Mouse (Mus musculus) intestine, embryonic 14.5 days (tissue): ENCODE data around the gene Svop. TPM values are rescaled to one million over a fixed set of nuclear protein-coding genes. Genes with fewer than 3 reads are reported as not detected.

Experiments
- ATAC-seq: fragments of 200-750 bp; cut with Nextera tagmentation; replicated peaks from 2 replicates; pipeline ENCODE4 v1.8.0; 2017; ENCODE audit warnings: low read depth, moderate number of reproducible peaks, moderate TSS enrichment, moderate library complexity; ENCODE audit not compliant: low FRiP score, low TSS enrichment
- DNase-seq: peaks from one replicate; pipeline ENCODE4 v3.0.0-alpha.2; 2018; ENCODE audit warnings: low spot score
- H3K27ac ChIP-seq: fragments of 300-500 bp; sonication (generic); 2 replicates; pipeline ENCODE4 v1.5.1; 2014; ENCODE audit warnings: low read depth, mild to moderate bottlenecking, control low read depth
- H3K27me3 ChIP-seq: fragments of 300-500 bp; sonication (generic); replicated peaks from 2 replicates; pipeline ENCODE4 v1.6.1; 2014; ENCODE audit warnings: low read length, control low read depth; ENCODE audit not compliant: control insufficient read depth, insufficient read depth
- H3K36me3 ChIP-seq: fragments of 300-500 bp; sonication (generic); 2 replicates; pipeline ENCODE4 v1.6.1; 2014; ENCODE audit warnings: low read length, control low read depth; ENCODE audit not compliant: control insufficient read depth, insufficient read depth
- H3K4me1 ChIP-seq: fragments of 300-500 bp; sonication (generic); replicated peaks from 2 replicates; pipeline ENCODE4 v1.6.1; 2014; ENCODE audit warnings: low read length, control low read depth, mixed read lengths; ENCODE audit not compliant: control insufficient read depth, insufficient read depth
- H3K4me2 ChIP-seq: fragments of 300-500 bp; sonication (generic); 2 replicates; pipeline ENCODE4 v1.6.1; 2014; ENCODE audit warnings: low read length
- H3K4me3 ChIP-seq: fragments of 300-500 bp; sonication (generic); 2 replicates; pipeline ENCODE4 v1.5.1; 2014; ENCODE audit warnings: low read depth, low read length, control low read depth, mixed read lengths
- H3K9ac ChIP-seq: fragments of 300-500 bp; sonication (generic); 2 replicates; pipeline ENCODE4 v1.6.1; 2014; ENCODE audit warnings: mild to moderate bottlenecking, low read length
- H3K9me3 ChIP-seq: fragments of 300-500 bp; sonication (generic); 2 replicates; pipeline ENCODE4 v1.6.1; 2016; ENCODE audit warnings: low read length, control low read depth; ENCODE audit not compliant: control insufficient read depth
- WGBS: fragments of 180-500 bp; shearing (Covaris S2); extraction: QIAGEN DNeasy Blood & Tissue Kit; methylation state at CpG from one replicate; pipeline ENCODE4 v1.1.7; 2014; 5-methylcytosine and 5-hydroxymethylcytosine counted together
- polyA plus RNA-seq: library from polyadenylated mRNA; unstranded; fragments of >200 nt; fragmentation: Nextera tagmentation; extraction: Ambion mirVana; gene quantifications from 2 replicates; pipeline ENCODE4 v1.2.1, GENCODE M21; 2014

Svop gene
- polyA plus RNA-seq, 1 experiment from 2014 or later, result 3.1 TPM

DNA sequence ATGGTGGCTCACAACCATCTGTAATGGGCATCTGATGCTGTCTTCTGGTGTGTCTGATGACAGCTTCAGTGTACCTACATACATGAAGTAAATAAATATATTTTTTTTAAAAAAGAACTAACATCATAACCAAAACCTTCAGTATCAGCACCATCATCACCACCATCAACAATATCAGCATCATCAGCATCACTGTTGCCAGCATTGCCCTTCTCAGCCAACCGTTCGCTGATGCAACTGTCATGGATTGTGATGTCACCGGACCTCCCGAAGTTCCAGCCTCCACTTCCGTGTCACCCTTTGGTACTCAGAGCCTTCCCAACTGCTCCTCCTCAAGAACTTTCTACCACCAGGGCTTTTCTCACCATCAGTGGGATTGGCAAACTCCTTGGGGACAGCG is 26.2 kb downstream of the Svop start, which contains the start of gene Usp30:
Usp30 (plus strand) TSS at position 301 of the 400 bp plus-strand sequence.
- no peak for DNase-seq
- Histone ChIP-seq H3K27ac (no peak within 1 kb of the TSS), H3K36me3 (no peaks in the 10 kb centered on the region), H3K27me3 (no peaks in the 10 kb centered on the region), H3K9me3 (no peaks in the 10 kb centered on the region), H3K4me3 (no peak within 1 kb of the TSS), H3K4me1 (no peaks in the 10 kb centered on the region), H3K9ac (no peak within 1 kb of the TSS), H3K4me2 (no peak within 1 kb of the TSS)
- WGBS, result 93% methylated on average over 6 of the region's 6 CpGs
- ATAC-seq, result no peak

DNA sequence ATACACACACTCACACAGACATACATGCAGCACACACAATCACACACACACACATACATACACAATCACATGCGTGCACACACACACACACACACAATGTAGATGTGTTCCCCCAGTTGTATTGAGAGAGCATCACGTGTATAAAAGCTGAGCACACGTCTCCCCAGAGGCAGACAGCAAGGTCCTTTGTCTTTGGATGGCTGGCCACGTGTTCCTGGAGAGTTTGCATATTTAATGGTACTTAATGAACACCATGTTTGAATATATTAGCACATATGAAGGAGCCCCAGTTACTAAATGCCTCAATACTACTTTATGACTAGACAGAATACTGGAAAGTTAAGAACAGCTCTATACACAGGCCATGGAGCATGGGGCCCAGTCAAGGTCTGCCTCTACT is 27.4 kb downstream of the Svop start:
- Histone ChIP-seq H3K9ac (no peak overlapping the region), H3K4me3 (no peak overlapping the region), H3K27me3 (no peaks in the 10 kb centered on the region), H3K27ac (no peak overlapping the region), H3K4me1 (no peaks in the 10 kb centered on the region), H3K4me2 (no peak overlapping the region), H3K36me3 (no peaks in the 10 kb centered on the region), H3K9me3 (no peaks in the 10 kb centered on the region)
- 76% methylated on average over 4 of the region's 4 CpGs for WGBS
- ATAC-seq (no peak), DNase-seq (no peak)

DNA sequence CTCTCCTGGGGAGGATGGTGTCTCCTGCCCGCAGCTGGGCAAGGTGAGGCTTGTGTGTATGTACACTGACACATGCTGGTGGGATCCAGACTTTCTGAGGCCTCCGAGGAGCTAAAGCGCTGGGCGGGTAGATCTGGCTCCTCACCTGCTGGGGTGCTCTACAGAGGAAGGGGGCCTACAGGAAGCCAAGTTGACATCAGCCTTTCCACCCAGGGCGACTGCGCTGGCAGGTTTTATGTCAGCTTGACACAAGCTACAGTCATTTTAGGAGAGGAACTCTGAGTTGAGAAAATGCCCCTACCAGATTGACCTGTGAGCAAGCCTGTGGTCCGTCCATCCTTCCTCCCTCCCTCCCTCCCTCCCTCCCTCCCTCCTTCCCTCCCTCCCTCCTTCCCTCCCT is 29.7 kb downstream of the Svop start:
- no peaks in the 10 kb centered on the region for H3K36me3 ChIP-seq
- H3K9ac ChIP-seq, result no peak overlapping the region
- DNase-seq (no peak), ATAC-seq (no peak)
- H3K27me3 ChIP-seq, result no peaks in the 10 kb centered on the region
- WGBS, result 42% methylated on average over 7 of the region's 7 CpGs
- H3K9me3 ChIP-seq, result no peaks in the 10 kb centered on the region
- no peaks in the 10 kb centered on the region for H3K4me1 ChIP-seq
- no peak overlapping the region for H3K4me2 ChIP-seq
- no peak overlapping the region for H3K27ac ChIP-seq
- no peak overlapping the region for H3K4me3 ChIP-seq

DNA sequence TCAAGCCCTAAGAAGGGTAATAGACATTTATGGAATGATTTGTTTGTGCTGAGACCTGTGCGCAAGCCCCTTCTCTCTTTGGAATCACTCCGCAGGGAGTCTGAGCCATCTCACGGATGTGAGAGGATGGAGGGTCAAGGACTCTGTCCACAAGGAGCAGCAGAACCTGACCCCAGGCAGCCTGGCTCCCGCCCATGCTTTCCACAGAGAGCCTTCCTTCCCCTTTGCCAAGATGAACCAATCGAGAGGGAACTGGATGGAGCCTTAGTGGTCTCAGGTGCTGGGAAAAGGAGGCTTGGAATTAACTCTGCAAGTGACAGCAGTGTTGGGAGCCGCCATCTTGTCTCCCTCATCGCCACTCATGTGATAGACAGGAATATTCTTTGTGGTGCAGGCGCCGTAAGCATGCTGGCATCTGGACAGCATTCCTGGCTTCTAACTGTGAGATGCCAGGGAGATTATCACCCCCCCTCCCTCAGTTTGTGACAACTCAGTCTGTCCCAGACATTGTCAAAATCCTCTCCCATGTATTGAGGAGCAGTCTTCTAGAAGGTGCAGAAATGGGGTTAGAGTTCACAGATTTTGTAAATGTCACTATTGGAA is 34.1 kb downstream of the Svop start:
- 73% methylated on average over 9 of the region's 9 CpGs for WGBS
- Histone ChIP-seq H3K4me3 (no peak overlapping the region), H3K9ac (no peak overlapping the region), H3K27me3 (no peaks in the 10 kb centered on the region), H3K27ac (no peak overlapping the region), H3K4me2 (no peak overlapping the region), H3K9me3 (no peaks in the 10 kb centered on the region), H3K36me3 (no peaks in the 10 kb centered on the region), H3K4me1 (no peaks in the 10 kb centered on the region)
- ATAC-seq, result no peak
- no peak for DNase-seq

DNA sequence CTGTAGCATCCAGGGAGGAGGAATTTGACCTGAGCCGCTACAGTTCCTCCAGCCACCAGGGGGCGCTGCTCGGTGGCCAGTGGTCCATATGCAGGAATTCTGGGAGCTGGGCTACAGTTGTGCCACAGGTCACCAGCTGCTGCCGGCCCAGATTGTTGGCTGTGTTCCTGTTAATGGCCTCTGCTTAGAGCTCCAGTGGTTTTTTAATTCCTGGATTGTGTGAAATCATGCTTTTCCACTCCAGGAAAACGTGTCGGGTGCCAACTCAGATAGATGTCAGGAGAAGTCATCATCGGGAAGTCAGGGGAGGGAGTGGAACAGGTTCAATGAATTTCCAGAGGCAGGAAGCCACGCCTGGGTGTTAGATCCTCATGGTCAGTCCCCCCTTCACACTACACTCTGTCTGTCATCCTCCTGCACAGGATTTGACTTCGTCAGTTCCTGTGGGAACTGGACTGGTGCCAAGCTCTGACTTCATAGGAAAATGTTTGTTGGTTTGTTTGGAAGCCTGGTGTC is 39.1 kb downstream of the Svop start:
- H3K27ac ChIP-seq, result no peak overlapping the region
- H3K9ac ChIP-seq, result no peak overlapping the region
- 33% methylated on average over 9 of the region's 9 CpGs for WGBS
- H3K4me3 ChIP-seq, result no peak overlapping the region
- H3K4me2 ChIP-seq, result peak overlapping the region; percentile 14
- H3K9me3 ChIP-seq, result peaks cover 4% of the 10 kb centered on the region; the same call in 1 of the 2 replicates
- H3K27me3 ChIP-seq, result no peaks in the 10 kb centered on the region
- DNase-seq (peak; percentile 84), ATAC-seq (no peak)
- no peaks in the 10 kb centered on the region for H3K36me3 ChIP-seq
- H3K4me1 ChIP-seq, result no peaks in the 10 kb centered on the region

DNA sequence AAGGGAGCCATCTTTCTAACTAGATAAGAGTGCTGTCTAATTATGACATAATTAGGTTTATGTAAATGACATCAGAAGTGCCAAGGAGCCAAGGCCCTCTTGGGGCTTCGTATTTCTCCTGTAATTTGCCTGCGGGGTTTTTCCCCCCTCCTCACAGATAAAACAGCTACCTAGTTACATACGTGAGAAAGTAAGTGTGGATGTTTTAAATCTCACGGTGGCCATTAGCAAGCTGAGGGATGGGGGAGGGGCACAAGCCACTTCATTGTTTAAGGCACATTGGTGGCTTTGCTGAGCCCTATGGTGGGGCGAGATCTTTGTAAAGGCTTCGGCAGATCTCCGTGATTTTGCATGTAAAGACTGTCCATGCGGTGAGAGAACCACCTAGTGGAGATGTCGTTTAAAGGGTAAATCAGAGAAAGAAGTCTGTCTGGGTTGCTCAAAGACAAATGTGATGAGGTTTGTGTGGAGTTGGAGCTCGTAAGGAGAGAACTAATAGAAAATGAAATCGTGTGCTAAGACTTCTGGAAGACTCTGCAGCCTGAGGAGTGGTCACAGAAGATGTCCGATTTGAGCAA is 42.5 kb downstream of the Svop start:
- Histone ChIP-seq H3K4me3 (no peak overlapping the region), H3K27me3 (no peaks in the 10 kb centered on the region), H3K36me3 (no peaks in the 10 kb centered on the region), H3K4me1 (no peaks in the 10 kb centered on the region), H3K27ac (no peak overlapping the region), H3K9ac (no peak overlapping the region), H3K9me3 (peaks cover 4% of the 10 kb centered on the region; the same call in 1 of the 2 replicates), H3K4me2 (no peak overlapping the region)
- DNase-seq (no peak), ATAC-seq (no peak)
- 51% methylated on average over 12 of the region's 12 CpGs for WGBS

DNA sequence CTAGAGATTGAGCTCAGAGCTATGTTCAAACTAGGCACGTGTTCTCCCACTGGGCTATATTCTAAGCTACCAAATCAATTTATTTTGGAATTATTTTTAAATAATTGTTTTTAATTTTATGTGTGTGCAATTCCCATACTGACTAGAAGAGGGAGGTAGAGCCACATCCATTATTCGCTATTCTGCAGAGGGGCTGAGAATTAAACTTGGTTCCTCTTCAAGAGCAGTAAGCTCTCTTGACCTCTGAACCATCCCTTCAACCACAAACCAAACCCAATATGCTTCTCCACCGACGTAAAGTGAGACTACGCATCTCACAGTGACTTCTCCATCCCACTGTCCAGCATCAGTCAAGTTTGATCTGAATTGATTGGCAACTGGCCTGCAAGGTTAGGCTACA is 44.2 kb downstream of the Svop start:
- H3K9ac ChIP-seq, result no peak overlapping the region
- no peak overlapping the region for H3K27ac ChIP-seq
- H3K4me3 ChIP-seq, result no peak overlapping the region
- no peaks in the 10 kb centered on the region for H3K4me1 ChIP-seq
- 87% methylated on average over 5 of the region's 5 CpGs for WGBS
- no peak overlapping the region for H3K4me2 ChIP-seq
- no peaks in the 10 kb centered on the region for H3K27me3 ChIP-seq
- H3K9me3 ChIP-seq, result peaks cover 4% of the 10 kb centered on the region; the same call in 1 of the 2 replicates
- H3K36me3 ChIP-seq, result no peaks in the 10 kb centered on the region
- DNase-seq (no peak), ATAC-seq (no peak)

DNA sequence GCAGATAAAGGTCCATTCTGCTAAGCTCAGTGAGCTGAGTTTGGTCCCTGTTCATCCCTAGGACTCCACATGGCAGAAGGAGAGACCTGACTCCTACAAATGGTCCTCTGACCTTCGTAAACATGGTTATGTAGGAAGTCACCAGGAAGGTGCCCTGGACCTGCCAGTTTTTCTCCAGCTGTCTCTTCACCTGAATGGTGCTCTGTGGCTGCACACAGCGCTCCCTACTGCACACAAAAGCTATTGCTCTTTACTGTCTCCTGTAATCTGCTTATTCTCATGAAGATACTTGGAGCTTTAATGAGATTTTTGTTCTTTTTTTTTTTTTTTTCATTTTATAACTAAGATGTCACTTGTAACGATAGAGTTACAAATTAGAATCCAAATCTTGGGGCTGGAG is 44.8 kb downstream of the Svop start:
- DNase-seq (no peak), ATAC-seq (no peak)
- no peak overlapping the region for H3K27ac ChIP-seq
- no peak overlapping the region for H3K4me3 ChIP-seq
- no peaks in the 10 kb centered on the region for H3K4me1 ChIP-seq
- WGBS, result 38% methylated on average over 3 of the region's 3 CpGs
- H3K9ac ChIP-seq, result no peak overlapping the region
- H3K27me3 ChIP-seq, result no peaks in the 10 kb centered on the region
- H3K36me3 ChIP-seq, result no peaks in the 10 kb centered on the region
- H3K4me2 ChIP-seq, result no peak overlapping the region
- peaks cover 4% of the 10 kb centered on the region; the same call in 1 of the 2 replicates for H3K9me3 ChIP-seq

DNA sequence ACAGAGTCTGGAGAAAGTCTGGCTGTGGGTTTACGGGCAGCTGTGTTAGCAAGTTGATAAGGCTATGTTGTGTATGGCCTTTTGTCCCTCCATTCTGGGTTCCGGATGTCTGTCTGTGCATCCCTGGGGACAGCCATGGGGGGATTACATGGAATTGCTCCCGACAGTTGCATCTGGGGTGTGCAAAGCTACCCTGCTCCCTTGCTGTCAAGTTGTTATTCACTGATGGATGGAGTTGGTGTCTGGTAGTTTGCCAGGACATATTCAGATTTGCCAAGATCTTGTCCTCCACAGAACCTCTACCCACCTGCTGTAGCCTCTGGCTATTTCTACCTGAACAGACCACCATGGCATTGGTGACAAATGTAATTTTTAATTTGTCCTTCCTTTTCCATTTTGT is 45.2 kb downstream of the Svop start:
- Histone ChIP-seq H3K36me3 (no peaks in the 10 kb centered on the region), H3K27me3 (no peaks in the 10 kb centered on the region), H3K9ac (no peak overlapping the region), H3K27ac (no peak overlapping the region), H3K4me1 (no peaks in the 10 kb centered on the region), H3K9me3 (peaks cover 4% of the 10 kb centered on the region; the same call in 1 of the 2 replicates), H3K4me3 (no peak overlapping the region), H3K4me2 (no peak overlapping the region)
- 70% methylated on average over 3 of the region's 3 CpGs for WGBS
- no peak for ATAC-seq
- no peak for DNase-seq
